Mouse (Mus musculus): ENCODE results near the gene Gm9507.
"Not testable (repeated sequence)": the region's sequence is repeated elsewhere in the genome, so short reads cannot be mapped to it uniquely, and the experiment has no call there.

Gm9507 gene

DNA sequence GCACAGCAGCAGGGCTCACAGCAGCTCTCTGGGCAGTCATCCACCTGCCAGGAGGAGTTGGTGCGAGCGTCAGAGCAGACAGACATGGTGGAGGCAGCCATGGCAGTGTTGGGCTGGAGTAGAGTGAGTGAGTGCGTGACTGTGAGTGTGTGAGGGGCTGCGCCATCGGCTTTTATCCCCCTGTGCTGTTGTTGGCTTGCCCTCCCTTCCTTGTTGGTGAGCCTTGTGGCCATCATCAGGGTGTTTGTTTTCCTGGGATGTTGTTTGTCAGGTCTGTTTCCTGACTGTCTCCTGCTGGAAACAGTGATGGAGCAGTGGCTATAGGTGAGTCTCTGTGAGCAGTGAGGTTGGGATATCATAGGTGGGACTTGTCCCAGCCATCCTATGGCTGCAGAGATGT, at the start of gene Gm9507:
Gene Gm9507, minus strand, starts transcription at position 101 of the 400 bp plus-strand sequence.
- DNase-seq (ENCODE audit: low read depth, low spot score): no peak

DNA sequence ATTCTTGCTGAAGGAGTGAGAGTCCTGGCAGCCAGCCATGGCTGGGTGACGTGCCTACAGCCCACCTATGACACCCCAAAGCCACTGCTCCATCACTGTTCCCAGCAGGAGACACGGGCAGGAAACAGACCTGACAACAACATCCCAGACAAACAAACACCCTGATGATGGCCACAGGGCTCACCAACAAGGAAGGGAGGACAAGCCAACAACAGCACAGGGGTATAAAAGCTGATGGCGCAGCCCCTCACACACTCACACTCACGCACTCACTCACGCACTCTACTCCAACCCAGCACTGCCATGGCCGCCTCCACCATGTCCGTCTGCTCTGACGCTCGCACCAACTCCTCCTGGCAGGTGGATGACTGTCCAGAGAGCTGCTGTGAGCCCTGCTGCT, 40.9 kb upstream of the Gm9507 start, which contains the start of gene Gm10318:
Gene Gm10318, plus strand, starts transcription at position 301 of the 400 bp plus-strand sequence.
- DNase-seq (ENCODE audit: low read depth, low spot score): no peak

GRCm38 (mm10) chr10:77847538-77847937, 35.9 kb upstream of the Gm9507 start:
- no peak for DNase-seq (ENCODE audit: low read depth, low spot score)

DNA sequence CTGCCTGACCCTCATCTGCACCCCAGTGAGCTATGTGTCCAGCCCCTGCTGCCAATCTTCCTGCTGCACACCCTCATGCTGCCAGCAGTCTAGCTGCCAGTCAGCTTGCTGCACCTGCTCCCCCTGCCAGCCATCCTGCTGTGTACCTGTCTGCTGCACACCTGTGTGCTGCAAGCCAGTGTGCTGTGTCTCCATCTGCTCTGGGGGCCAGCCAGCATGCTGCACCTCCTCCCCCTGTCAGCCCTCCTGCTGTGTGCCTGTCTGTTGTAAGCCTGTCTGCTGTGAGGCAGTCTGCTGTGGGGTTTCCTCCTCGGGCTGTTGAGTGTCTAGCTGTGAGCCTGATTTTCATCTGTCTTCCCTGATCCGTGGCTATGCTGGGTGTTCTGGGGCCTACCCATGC, 35.3 kb upstream of the Gm9507 start:
- no peak for DNase-seq (ENCODE audit: low read depth, low spot score)

GRCm38 (mm10) chr10:77846503-77846902, 34.9 kb upstream of the Gm9507 start, which contains the start of gene Gm36176:
Gm36176 (plus strand) TSS chr10:77846803.
- DNase-seq (ENCODE audit: low read depth, low spot score): no peak

GRCm38 (mm10) chr10:77839006-77839405, 27.4 kb upstream of the Gm9507 start:
- no peak for DNase-seq (ENCODE audit: low read depth, low spot score)

- DNase-seq (ENCODE audit: low read depth, low spot score): no peak
Measured at GRCm38 (mm10) chr10:77835647-77836046, 24.0 kb upstream of the Gm9507 start, which contains the start of gene Krtap10-10. Krtap10-10 (plus strand) TSS chr10:77835947.

DNA sequence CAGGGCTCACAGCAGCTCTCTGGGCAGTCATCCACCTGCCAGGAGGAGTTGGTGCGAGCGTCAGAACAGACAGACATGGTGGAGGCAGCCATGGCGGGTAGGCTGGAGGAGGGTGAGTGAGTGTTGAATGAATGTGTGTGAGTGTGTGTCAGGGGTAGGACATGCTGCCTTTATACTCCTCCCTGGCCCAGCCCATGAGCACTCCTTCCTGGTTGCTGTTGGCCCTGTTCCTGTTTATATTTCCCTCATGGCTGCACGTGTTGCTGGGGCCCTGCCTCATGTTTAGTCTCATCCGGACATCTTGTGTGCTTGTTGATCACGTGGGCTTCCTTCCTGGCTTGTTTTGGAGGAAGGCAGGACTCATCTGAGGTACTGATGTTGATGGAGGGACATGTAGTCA, 15.3 kb upstream of the Gm9507 start, which contains the start of gene Krtap10-4:
Gene Krtap10-4, minus strand, starts transcription at position 145 of the 400 bp plus-strand sequence.
- DNase-seq (ENCODE audit: low read depth, low spot score): no peak

GRCm38 (mm10) chr10:77819203-77819602, 7.6 kb upstream of the Gm9507 start:
- DNase-seq (ENCODE audit: low read depth, low spot score): no peak

- DNase-seq (ENCODE audit: low read depth, low spot score): no peak
Measured at GRCm38 (mm10) chr10:77818523-77818922, 6.9 kb upstream of the Gm9507 start.

GRCm38 (mm10) chr10:77815514-77815913, 3.9 kb upstream of the Gm9507 start:
- peak; percentile 2 for DNase-seq (ENCODE audit: low read depth, low spot score)

DNA sequence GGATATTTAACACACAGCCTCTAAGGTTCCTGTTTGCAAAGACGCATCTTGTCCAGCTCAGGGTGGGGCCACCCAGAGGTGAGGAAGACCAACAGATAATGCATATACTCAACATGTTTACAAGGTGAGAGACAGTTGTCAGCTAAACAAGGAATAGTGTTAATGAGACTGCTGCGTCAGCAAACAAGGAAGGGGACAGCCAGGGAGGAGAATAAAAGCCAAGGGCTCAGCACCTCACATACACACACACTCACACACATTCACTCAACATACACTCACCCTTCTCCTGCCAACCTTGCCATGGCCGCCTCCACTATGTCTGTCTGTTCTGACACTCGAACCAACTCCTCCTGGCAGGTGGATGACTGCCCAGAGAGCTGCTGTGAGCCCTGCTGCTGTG, 2.7 kb upstream of the Gm9507 start, which contains the start of gene Gm2696:
Gene Gm2696, plus strand, starts transcription at position 301 of the 400 bp plus-strand sequence.
- no peak for DNase-seq (ENCODE audit: low read depth, low spot score)

DNA sequence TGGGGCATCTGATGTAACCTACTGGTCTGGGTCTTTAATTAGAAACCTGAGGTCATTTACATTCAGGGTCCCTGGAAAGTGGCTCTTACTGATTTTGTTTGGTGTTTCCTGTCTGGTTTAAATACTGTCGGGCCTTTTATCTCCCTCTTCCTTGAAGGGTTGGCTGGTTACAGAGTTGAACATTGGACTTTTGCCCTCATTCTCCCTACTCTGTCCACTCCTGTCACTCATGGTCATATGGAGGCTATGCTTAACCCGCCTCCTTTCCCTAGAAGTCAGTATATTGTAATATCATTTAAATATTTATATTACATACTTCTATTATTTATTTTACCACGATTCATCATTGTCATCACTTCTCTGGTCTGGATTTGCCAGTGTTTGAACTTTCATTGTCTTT, 7.5 kb downstream of the Gm9507 start:
- no peak for DNase-seq (ENCODE audit: low read depth, low spot score)

GRCm38 (mm10) chr10:77798921-77799508, 12.6 kb downstream of the Gm9507 start, which contains the start of gene Gm19668:
Gm19668 (minus strand) TSS chr10:77799133.
- no peak for DNase-seq (ENCODE audit: low read depth, low spot score)

DNA sequence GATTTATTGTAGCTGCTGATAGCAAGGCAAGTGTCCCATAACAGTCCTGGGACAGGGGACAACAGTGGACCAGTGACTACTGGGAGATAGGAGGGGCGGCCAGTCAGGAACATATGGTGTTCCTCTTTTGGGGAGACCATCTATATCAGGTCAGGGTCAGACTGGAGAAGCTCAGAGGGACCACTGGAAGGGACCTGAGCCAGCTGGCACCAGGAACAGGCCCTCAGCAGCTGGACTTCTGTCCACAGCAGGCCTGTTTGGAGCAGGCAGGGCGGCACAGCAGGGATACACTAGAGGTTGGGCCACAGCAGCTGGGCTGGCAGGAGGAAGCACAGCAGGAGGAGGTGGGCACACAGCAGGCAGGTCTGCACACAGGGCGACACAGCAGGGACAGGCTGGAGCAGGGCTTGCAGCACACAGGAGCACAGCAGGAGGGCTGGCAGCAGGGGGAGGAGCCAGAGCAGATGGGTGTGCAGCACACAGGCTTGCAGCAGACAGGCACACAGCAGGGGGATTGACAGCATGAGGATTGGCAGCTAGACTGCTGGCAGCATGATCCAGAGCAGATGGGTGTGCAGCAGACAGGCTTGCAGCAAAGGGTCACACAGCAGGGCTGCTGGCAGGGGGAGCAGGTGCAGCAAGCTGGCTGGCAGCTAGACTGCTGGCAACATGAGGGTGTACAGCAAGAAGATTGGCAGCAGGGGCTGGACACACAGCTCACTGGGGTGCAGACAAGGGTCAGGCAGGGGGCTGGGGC, 13.3 kb downstream of the Gm9507 start:
- not testable (repeated sequence) for DNase-seq (ENCODE audit: low read depth, low spot score)

DNA sequence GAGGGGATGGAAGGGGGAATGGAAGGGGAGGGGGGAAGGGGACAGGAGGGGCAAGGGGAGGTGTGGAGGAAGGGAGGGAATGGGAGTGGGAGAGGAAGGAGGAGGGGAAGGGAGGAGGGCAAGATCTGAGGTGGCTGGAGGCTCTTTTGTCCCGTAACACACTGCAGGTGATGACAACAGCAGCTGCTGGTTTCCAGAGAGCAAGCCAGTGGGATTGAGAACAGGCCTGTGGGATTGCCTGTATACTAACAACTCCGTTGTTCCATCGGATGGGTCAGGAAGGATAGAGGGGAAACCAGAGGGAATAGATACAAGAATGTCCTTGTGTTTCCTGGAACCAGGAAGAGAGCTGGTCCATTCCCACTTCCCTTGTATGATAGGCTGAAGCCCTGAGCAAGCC, 14.0 kb downstream of the Gm9507 start:
- DNase-seq (ENCODE audit: low read depth, low spot score): no peak

- no peak for DNase-seq (ENCODE audit: low read depth, low spot score)
Measured at GRCm38 (mm10) chr10:77794976-77795375, 16.7 kb downstream of the Gm9507 start, which contains the start of gene Gm9639. Gm9639 (minus strand) TSS chr10:77795076.

- no peak for DNase-seq (ENCODE audit: low read depth, low spot score)
Measured at GRCm38 (mm10) chr10:77788621-77789020, 23.0 kb downstream of the Gm9507 start.

- DNase-seq (ENCODE audit: low read depth, low spot score): not testable (repeated sequence)
Measured at GRCm38 (mm10) chr10:77787876-77788275, 23.8 kb downstream of the Gm9507 start, which contains the start of gene Gm7137. Gm7137 (minus strand) TSS chr10:77788200.

GRCm38 (mm10) chr10:77783396-77783795, 28.2 kb downstream of the Gm9507 start:
- not testable (repeated sequence) for DNase-seq (ENCODE audit: low read depth, low spot score)

DNA sequence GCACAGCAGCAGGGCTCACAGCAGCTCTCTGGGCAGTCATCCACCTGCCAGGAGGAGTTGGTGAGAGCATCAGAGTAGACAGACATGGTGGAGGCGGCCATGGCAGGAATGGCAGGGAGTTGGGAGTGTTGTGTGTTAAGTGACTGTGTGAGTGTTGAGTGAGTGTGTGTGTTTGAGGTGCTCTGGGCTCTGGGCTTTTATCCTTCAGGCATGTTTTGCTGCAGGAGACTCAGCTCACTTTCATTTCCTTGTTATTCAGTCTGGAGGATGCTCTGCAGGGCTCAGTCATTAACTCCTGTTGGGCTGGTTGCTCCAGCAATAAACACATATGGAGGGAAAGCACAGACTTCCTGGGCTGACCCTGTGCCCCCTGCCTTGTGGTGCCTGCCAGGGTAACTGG, 29.2 kb downstream of the Gm9507 start, which contains the start of gene Gm3250:
Gene Gm3250, minus strand, starts transcription at position 101 of the 400 bp plus-strand sequence.
- not testable (repeated sequence) for DNase-seq (ENCODE audit: low read depth, low spot score)

DNA sequence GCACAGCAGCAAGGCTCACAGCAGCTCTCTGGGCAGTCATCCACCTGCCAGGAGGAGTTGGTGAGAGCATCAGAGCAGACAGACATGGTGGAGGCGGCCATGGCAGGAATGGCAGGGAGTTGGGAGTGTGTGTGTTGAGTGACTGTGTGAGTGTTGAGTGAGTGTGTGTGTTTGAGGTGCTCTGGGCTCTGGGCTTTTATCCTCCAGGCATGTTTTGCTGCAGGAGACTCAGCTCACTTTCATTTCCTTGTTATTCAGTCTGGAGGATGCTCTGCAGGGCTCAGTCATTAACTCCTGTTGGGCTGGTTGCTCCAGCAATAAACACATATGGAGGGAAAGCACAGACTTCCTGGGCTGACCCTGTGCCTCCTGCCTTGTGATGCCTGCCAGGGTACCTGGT, 34.8 kb downstream of the Gm9507 start, which contains the start of gene Gm7138:
Gene Gm7138, minus strand, starts transcription at position 101 of the 400 bp plus-strand sequence.
- not testable (repeated sequence) for DNase-seq (ENCODE audit: low read depth, low spot score)

Data from c-Kit-negative CD71-positive TER-119-positive erythroid progenitor cells, embryonic 14.5 days (primary cell).